Mouse (Mus musculus): ENCODE results near the gene Gm6465.
"Not testable (repeated sequence)": the region's sequence is repeated elsewhere in the genome, so short reads cannot be mapped to it uniquely, and the experiment has no call there.

The Gm6465 gene

GRCm38 (mm10) chr5:11845239-11845638 lies at the start of gene Gm6465:
Gene Gm6465 (plus strand): TSS chr5:11845539.
- not testable (repeated sequence) for DNase-seq (ENCODE audit: low spot score)

- not testable (repeated sequence) for DNase-seq (ENCODE audit: low spot score)
Measured at GRCm38 (mm10) chr5:11845824-11846223, 485 bp downstream of the Gm6465 start.

- not testable (repeated sequence) for DNase-seq (ENCODE audit: low spot score)
Measured at GRCm38 (mm10) chr5:11857909-11858308, 12.6 kb downstream of the Gm6465 start.
